Mouse (Mus musculus) heart, adult 9 months (tissue): ENCODE data around the gene Hs3st1.
A peak's percentile ranks its signal among the peaks of the same experiment; 100 is the strongest.

ENCODE experiments used
- DNase-seq, 2 experiments: peaks; one replicate each; pipeline ENCODE4 v3.0.0; 2022; ENCODE audit warnings: low spot score in 2 of 2

Gene Hs3st1

DNA sequence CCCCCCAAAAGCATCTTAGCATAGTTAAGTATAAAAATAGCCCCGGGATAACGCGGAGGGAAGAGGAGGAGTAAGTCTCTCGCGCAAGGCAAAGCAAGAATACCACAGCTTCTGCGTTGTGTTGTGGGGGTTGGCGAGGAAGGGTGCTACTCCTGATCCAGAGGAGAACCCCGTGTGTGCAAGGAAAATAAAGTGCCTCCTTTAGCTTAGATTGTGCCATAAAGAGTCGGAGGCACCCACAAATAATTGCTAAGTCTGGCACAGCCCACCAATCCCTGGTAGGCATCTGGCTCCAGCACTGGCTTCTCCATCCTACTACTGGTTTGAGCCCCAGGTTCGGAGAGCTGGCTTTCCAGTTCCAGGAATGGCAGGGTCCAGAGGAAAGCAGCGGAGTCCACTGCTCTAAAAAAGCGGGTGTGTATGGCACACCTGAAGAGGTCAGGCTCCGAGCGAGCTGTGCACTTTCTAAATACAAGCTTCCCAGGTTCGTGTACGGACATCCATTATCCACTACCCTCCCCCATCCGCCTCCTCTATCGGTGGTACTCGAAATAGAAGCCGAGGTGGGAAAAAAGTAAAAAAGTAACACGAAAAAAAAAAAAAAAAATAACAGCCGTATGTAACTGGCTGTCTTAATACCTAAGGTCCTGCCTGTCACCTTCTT is 111.9 kb downstream of the Hs3st1 start:
- no peak for DNase-seq

DNA sequence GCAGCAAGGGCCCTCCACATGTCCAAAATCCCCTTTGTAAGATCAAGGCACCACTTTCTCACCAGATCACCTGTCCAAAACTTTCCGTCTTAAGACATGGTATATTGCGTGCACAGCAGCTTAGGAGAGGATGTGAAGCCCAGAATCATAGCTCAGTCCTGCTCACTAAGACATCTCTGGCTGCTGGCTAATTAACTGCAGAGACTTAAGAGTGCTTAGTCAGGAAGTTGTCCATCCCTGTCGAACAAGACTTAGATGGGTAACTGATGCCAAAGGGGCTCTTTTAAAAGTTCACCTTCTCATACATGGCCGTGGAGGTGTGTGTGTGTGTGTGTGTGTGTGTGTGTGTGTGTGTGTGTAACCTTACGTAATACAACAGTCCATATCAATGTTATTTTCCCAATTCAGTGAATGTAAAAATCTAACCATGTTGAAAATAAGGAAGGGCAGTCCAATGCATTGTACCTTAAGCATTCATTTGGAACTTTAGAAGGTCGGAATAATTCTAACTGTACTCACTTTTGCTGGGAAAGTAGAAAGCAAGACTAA is 113.0 kb downstream of the Hs3st1 start:
- no peak for DNase-seq

DNA sequence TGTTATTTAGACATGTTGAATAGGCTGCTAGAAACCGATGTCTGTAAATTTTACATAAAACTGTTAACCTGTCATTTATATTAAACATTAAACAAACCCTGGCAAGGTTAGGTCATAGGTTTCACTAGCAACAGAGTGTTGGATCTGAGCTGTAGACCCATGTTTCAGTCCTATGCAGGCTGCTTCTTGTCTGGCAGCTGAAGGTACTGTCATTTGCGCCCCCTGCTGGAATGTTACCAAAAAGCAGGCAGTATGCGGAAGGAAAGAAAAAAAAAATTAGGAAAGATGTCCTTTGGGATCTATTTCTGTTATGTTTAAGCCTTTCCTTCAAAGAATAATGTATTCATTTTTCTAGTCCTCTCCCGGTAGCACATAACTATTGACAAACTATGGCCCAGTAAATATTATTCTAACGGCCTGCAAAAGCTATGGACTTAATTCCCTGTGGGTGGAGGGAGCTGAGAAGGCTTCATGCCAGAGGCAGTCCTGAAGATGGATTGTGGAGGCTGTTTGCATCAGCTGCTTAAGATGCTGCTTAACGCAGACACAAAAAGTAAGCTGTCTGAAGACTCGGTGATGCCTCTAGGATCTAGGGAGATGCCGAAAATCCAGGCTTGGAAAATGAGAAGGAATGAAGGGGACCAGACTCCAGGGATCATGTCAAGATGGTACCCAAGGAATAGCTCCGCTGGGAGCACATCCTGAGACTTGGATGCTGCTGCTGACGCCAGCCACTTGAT is 115.7 kb downstream of the Hs3st1 start:
- DNase-seq: peak in 1 of 2 experiments; percentile 70

DNA sequence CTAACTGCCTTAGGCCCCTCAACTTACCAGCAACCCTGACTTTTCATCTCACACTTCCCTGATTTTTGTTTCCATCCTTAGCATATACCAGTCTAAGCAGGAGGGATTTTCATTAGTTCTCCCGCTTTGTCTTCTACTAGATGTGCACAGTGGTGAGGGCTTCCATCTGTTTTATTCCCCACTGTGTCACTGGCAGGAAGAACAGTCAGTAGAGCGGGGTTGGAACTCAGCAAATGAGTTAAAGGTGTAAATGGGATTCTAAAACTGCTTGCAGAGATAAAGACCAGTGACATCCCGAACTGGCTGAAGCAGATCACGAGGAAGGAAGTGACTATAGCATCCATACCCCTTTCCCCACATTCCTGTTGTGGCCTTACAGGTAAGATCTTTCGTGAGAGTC is 116.3 kb downstream of the Hs3st1 start:
- DNase-seq: no peak

DNA sequence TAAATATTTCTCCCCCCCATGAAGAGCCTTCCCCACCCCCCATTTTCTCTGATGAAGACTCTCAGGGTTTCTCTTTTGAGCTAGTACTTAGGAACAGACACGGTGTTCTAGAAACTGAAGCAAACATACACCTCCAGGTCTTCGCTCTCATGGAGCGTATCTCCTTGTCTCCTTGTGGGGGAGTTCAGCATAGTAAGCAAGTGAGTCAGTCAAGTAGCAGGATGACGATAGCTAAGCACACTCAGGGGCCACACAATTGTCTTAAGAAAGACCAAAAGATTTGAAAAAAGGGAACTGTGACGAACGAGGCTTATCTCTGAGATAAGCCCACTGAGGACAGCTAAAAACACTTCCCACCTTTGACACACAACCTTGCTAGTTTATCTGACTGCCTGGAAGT is 117.4 kb downstream of the Hs3st1 start:
- DNase-seq: no peak

DNA sequence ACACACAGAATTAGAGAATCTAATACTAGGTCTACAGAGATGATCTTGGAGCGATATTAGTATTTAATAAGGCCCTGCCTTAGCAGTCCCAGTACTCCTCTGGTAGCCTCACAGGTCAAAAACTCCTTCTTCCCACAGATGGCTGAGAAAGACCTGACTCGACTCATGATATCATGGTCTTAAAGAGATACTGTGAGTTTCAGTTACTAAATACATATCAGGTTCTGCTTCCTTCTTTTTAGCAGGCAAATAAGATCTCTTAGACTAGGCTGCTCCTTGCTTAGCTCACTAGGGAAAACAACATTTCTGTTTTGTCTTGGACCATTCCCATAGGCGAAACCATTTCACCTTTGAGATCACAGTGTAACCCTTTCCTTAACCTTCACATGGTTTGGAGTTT is 119.2 kb downstream of the Hs3st1 start:
- no peak for DNase-seq

DNA sequence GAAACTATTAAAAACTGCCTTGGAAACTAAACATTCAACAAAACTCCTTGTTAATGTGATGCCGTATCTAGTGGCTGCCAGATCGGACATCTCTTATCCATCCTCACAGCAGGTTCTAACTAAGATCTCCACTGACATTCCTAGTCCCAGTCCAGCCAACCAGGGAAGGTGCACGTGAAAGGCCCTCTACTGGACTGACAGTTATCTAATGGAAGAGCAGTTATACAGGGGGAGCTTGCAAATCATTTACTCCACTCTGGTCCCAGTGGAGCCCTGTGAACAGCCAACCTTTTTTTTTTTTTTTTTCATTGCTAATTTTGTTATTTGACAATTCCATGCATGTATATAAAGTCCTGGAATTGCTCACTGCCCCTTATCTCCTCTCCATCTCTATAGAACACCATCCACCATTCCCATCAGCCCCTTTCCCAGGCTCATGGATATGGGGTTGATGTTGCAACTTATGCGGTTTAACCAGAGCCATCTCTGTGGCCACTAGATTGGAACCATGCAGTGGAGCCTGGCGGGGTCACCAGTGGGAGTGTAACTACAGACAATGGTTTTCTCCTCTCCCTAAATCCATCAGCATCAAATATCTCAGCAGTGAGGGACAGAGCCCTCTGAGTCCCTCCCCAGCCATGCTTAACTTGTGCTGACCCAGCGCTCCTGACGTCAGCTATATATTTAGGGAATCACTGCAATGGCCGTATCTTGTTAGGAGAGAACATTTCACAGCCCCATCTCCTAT is 120.8 kb downstream of the Hs3st1 start:
- no peak for DNase-seq

DNA sequence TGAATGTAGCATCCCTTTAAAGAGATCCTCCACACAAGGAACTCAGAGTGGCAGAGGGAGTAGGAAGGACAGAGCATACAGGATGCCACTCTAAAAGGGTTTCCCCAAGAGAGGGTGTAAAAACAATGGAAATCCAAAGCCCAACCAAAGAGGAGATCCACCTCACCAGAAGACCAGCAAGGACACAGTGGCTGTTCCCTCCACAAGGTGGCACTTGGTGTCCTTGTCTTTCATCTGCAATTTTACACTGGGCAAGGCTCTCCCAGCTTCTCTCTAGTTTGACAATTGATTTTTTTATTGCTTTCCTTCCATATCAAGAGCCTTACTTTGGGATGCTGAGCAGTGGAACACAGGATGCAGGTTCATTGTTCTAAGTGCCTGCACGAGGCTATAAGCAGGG is 122.1 kb downstream of the Hs3st1 start:
- DNase-seq: no peak

DNA sequence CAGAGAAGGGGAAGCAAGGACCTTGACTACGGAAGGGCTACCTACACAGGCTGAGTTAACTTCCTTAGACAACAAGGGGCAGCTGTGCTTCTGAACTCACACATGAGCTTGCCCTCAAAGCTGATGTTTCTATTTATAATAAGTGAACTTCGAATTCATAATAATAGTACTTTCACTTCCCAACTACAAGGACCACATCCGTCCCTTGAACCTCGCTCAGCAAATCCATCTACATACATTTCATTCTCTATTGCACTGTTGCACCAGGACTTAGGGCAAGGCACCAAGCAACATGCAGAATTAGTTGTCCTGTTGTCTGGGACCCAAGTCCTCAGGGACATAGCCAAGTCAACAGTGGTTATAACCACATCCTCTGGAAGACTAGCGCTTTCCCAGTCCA is 124.4 kb downstream of the Hs3st1 start:
- peak in 1 of 2 experiments; percentile 57 for DNase-seq

DNA sequence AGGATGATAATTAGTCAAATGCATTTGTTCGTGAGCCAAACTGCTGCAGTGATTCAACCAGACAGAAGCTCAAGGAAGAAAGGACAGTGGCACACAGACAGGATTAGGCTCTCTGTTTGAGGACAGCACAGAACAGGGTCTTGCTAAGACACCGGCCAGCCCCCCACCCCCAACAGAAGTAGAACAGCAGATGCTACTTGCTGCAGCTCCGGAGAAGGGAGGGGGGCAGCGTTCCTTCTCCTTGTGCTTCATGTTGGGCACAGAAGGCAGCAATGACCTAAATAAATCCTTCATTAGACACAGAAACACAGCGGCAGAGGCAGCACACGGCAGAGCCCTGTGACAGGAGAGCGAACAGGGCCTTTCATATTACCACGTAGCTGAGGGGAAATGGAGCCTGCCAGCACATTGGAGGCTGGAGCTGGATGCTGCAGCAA is 130.2 kb downstream of the Hs3st1 start:
- DNase-seq: no peak

DNA sequence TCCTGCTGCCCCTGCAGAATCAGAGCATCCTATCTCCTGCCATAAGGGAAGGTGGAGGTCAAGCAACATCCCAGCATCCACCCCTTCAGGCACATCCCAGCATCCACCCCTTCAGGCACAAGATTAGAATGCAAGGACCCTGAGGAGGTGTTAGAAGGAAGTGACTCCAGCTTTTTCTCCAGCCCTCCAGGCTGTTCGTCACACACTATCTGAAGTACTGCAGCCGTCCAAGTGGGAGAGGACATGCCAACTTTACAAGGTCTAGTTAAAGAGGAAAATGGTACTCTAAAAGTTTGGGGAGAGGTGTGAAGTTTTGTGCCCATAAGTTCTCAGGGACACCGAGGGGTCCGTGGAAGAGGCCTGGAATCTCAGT is 131.1 kb downstream of the Hs3st1 start:
- peak in 1 of 2 experiments; percentile 42 for DNase-seq

DNA sequence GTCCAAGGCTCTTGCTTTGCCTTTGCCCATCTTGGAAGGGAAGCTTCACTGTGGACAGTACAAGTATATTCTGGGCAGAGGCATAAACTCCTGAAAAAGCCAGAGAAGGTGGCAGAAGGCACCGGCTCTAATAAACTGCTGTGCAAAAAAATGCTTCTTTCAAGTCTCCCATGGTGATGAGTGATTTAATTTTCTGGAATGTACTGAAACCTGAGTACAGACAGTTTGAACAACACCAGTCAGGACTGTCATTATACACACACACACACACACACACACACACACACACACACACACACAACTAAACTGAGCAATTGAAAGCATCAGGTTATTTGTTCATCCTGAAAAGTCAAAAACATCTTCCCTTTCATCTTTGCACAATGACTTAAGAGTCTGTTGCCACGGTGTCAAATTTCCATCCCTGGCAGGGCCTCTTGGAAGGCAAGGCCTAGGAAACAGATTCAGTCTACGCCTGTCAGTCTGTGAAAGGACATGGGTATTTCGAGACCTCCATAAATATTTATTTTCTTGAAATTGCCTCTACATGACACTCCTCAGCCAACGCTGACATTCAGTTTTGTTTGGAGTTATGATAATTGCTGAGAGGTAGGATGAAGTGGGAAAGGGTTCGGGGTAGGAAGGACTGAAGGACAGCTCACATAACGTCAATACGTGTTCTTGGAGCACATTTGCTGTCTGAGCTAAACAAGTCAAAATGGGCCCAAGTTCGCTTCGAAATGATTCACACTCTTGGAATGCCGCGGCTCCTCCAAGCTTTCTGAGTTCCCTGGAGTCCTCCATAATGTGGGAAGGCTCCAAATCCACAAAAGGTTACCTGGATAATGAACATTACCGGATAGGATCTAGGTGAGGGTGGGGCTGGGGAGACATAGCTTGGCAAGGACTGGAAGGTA is 131.7 kb downstream of the Hs3st1 start:
- DNase-seq: peak; percentile 37 to 59

DNA sequence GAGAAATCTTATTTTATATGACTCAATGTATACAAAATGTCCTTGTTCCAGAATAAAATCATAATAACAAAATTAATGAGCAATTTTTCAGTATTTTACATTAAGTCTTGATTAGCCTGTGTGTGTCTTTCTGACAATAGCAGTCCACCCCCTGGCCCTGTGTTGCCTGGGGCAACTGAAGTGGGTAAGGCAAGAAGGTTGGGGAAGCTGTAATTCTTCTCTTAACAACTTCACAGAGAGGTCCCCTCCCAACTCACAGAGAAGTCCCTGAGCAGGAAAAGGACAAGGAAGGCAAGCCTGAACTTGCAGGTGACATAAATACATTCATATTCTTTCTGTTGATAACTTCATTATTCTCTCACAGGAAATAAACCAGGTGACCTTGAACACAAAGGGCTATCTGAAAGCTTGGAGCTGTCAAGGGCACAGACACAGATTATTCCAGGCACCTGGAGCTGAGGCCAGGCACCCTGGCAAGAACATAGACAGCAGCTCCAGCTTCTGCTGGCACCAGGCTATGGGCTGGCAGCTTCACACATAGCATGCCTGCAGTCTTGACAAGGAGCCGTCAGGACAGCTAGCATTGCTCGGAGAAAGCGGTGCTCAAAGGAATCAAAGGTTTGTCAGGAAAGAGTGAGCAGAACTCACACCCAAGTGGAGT is 134.9 kb downstream of the Hs3st1 start:
- DNase-seq: peak in 1 of 2 experiments; percentile 51

DNA sequence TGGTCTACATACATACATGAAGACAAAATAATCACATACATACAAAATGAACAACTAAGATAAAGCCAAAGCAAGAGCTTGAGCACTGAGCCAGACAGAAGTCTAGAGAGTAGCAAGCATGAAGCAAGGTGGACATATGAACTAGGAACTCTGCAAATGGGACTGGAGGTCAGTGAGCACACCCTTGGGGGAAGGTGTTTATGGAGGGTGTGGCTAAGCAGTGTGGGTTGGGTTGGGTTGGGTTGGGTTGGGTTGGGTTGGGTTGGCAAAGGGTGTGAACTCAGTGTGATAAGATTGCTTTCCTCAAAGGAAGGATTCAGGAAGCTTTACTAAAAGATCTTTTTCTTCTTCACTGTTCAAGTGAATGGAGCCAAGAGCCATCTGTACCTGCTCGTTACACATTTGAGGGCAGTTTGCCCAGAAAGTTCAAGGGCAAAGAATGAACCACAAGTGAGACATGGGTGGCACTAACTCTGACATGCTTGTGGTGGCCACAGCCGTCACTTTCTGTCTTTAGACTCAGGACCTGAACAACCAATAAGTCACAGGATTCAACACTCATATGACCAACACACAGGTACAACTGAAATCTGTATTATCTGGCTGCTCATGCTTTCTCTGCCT is 137.8 kb downstream of the Hs3st1 start:
- no peak for DNase-seq

DNA sequence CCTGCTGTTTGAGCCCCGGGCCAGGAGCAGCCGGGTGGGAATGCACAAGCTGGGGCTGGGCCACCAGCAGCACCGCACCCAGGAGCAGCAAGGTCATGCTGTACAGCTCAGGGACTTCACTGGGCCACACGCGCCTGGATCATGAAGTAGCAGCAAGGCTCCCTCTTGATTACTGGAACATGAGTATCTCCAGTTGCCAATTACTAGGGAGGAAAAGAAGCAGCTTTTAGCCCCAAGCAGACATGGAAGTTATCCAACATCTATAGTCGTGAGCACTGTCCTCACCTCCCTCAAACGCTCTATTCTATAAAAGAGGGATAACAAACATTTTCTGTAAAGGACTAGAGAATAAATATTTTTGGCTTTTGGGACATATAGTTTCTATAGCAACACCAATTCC is 140.1 kb downstream of the Hs3st1 start:
- no peak for DNase-seq

DNA sequence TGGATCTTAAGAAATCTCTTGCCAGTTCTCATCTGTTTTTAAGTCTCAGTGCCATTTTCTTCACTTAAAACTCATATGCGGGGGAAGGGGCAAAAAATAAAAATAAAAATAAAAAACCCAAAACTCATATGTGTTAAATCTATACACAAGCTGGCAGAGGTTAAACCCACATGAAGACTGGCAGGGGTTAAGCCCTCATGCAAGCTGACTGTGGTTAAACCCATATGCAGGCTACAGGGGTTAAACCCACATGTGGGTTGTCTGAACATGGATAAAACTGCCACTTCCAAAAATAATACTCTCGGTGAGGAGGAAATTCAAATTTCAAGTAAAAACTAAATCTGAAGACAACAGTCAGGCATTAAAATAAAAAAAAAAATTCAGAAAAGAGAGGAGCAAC is 141.7 kb downstream of the Hs3st1 start:
- no peak for DNase-seq

DNA sequence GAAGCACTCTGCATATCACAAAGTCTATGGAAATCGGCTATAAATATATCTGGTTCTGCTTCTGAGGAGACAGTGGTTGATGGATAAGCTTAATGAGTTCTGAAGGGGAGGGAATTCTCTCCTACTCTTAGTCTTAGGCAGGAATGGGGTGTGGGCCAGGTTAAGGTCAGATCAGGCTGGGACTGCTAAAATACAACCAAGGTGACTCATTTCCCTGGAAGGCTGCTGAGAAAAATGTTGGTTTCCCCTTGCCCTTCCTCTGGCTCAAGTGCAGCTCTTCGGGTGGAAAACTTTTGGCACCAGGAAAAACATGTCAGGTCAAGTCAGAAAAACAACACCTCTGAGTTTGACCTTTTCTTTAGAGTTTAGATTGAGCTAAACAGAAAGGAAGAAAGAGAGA is 143.0 kb downstream of the Hs3st1 start:
- DNase-seq: no peak

DNA sequence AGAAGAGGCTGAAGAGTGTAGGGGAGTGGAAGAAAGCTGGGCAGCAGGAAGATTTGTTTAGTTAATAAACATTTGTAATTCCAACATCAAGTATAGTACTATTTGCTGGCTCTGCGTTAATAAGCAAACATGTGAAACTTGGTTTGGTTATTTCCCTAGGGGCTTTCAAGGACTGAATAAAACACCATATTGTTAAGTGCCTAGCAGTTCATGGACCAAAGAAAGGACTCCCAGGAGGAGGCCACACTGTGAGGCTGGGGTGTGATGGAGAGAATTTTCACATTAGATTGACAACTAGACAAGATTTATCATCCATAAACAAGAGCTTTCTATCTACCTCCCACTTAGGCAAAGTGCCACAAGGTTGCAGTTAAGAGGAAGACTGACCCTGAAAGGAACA is 147.0 kb downstream of the Hs3st1 start:
- no peak for DNase-seq

DNA sequence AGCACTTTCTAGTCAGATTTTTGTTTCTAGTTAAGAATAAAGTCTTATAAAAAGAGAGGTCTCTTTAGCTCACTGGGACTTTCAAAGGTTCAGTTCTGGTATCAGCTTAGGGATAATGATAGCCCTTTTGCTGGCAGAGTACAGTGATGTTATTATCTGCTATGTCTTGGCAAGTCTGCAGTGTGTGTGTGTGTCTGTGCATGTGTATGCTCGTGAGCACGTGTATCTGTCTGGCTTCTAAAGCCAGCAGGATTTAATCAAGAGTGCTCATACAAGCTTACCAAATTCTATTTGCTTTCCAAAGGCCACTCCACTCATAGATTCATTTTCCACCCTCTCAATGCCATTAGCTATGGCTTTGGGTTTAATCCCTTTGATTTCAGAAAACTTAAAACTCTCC is 160.5 kb downstream of the Hs3st1 start:
- no peak for DNase-seq
